Mouse (Mus musculus): ENCODE measurements around the gene Parva. TPM values are rescaled to one million over a fixed set of nuclear protein-coding genes. Genes with fewer than 3 reads are reported as not detected.

Gene Parva
- total RNA-seq (2014; rRNA removed) (13.9 and 17.6 TPM in 2 replicates), polyA plus RNA-seq (2015; fragmentation: Nextera tagmentation; extraction: Ambion mirVana) (12.0 and 19.1 TPM in 2 replicates)

GRCm38 (mm10) chr7:112427357-112428157, at the start of gene Parva:
Gene Parva, plus strand, starts transcription at chr7:112427505.
- no peaks in the 10 kb centered on the region for H3K9me3 ChIP-seq (ENCODE audit: low read length)
- WGBS: 3% methylated on average over 49 of the region's 49 CpGs
- peak within 1 kb of the TSS; percentile 52 for H3K4me3 ChIP-seq (ENCODE audit: low read depth, low read length)
- H3K9ac ChIP-seq: peak within 1 kb of the TSS; percentile 61
- TF ChIP-seq CTCF (IDR thresholded peaks at IDR 0.05; ENCODE audit: low read depth): no peak
- no peaks in the 10 kb centered on the region for H3K27me3 ChIP-seq (ENCODE audit: insufficient read depth, low read length)
- peak within 1 kb of the TSS; percentile 66 for H3K27ac ChIP-seq (ENCODE audit: low read depth, low read length)
- peak; percentile 89 for ATAC-seq
- H3K4me2 ChIP-seq (ENCODE audit: low read depth): peak within 1 kb of the TSS; percentile 92
- no peaks in the 10 kb centered on the region for H3K4me1 ChIP-seq (ENCODE audit: insufficient read depth)
- DNase-seq: peak; percentile 66
- H3K36me3 ChIP-seq (ENCODE audit: insufficient read depth): no peaks in the 10 kb centered on the region

- Histone ChIP-seq H3K4me3 (ENCODE audit: low read depth, low read length) (no peak overlapping the region), H3K27ac (ENCODE audit: low read depth, low read length) (no peak overlapping the region), H3K9me3 (ENCODE audit: low read length) (no peaks in the 10 kb centered on the region), H3K9ac (no peak overlapping the region), H3K4me2 (ENCODE audit: low read depth) (no peak overlapping the region), H3K36me3 (ENCODE audit: insufficient read depth) (no peaks in the 10 kb centered on the region), H3K4me1 (ENCODE audit: insufficient read depth) (no peaks in the 10 kb centered on the region), H3K27me3 (ENCODE audit: insufficient read depth, low read length) (no peaks in the 10 kb centered on the region)
- no peak for ATAC-seq
- TF ChIP-seq CTCF (IDR thresholded peaks at IDR 0.05; ENCODE audit: low read depth): no peak
- 86% methylated on average over 5 of the region's 5 CpGs for WGBS
- DNase-seq: no peak
Observed at GRCm38 (mm10) chr7:112378056-112378455, 49.2 kb upstream of the Parva start.

GRCm38 (mm10) chr7:112378476-112378875, 48.8 kb upstream of the Parva start:
- Histone ChIP-seq H3K4me3 (ENCODE audit: low read depth, low read length) (no peak overlapping the region), H3K27ac (ENCODE audit: low read depth, low read length) (no peak overlapping the region), H3K4me2 (ENCODE audit: low read depth) (no peak overlapping the region), H3K36me3 (ENCODE audit: insufficient read depth) (no peaks in the 10 kb centered on the region), H3K27me3 (ENCODE audit: insufficient read depth, low read length) (no peaks in the 10 kb centered on the region), H3K9ac (no peak overlapping the region), H3K4me1 (ENCODE audit: insufficient read depth) (no peaks in the 10 kb centered on the region), H3K9me3 (ENCODE audit: low read length) (no peaks in the 10 kb centered on the region)
- WGBS: 71% methylated on average over 5 of the region's 5 CpGs
- DNase-seq: no peak
- TF ChIP-seq CTCF (IDR thresholded peaks at IDR 0.05; ENCODE audit: low read depth): no peak
- no peak for ATAC-seq

- Histone ChIP-seq H3K4me2 (ENCODE audit: low read depth) (no peak overlapping the region), H3K9ac (no peak overlapping the region), H3K27me3 (ENCODE audit: insufficient read depth, low read length) (no peaks in the 10 kb centered on the region), H3K9me3 (ENCODE audit: low read length) (no peaks in the 10 kb centered on the region), H3K4me3 (ENCODE audit: low read depth, low read length) (no peak overlapping the region), H3K36me3 (ENCODE audit: insufficient read depth) (no peaks in the 10 kb centered on the region), H3K4me1 (ENCODE audit: insufficient read depth) (peaks cover 17% of the 10 kb centered on the region; the same call in 1 of the 2 replicates), H3K27ac (ENCODE audit: low read depth, low read length) (no peak overlapping the region)
- no peak for TF ChIP-seq CTCF (IDR thresholded peaks at IDR 0.05; ENCODE audit: low read depth)
- WGBS: 68% methylated on average over 5 of the region's 5 CpGs
- DNase-seq (no peak), ATAC-seq (no peak)
Observed at GRCm38 (mm10) chr7:112386521-112386920, 40.8 kb upstream of the Parva start.

- 91% methylated on average over 5 of the region's 5 CpGs for WGBS
- ATAC-seq (no peak), DNase-seq (no peak)
- Histone ChIP-seq H3K36me3 (ENCODE audit: insufficient read depth) (no peaks in the 10 kb centered on the region), H3K9me3 (ENCODE audit: low read length) (no peaks in the 10 kb centered on the region), H3K9ac (no peak overlapping the region), H3K4me2 (ENCODE audit: low read depth) (no peak overlapping the region), H3K27me3 (ENCODE audit: insufficient read depth, low read length) (no peaks in the 10 kb centered on the region), H3K4me1 (ENCODE audit: insufficient read depth) (peaks cover 21% of the 10 kb centered on the region; the same call in 1 of the 2 replicates), H3K27ac (ENCODE audit: low read depth, low read length) (no peak overlapping the region), H3K4me3 (ENCODE audit: low read depth, low read length) (no peak overlapping the region)
- TF ChIP-seq CTCF (IDR thresholded peaks at IDR 0.05; ENCODE audit: low read depth): no peak
Observed at GRCm38 (mm10) chr7:112387876-112388275, 39.4 kb upstream of the Parva start.

- Histone ChIP-seq H3K9ac (no peak overlapping the region), H3K4me2 (ENCODE audit: low read depth) (no peak overlapping the region), H3K4me1 (ENCODE audit: insufficient read depth) (peaks cover 21% of the 10 kb centered on the region; the same call in 1 of the 2 replicates), H3K36me3 (ENCODE audit: insufficient read depth) (no peaks in the 10 kb centered on the region), H3K27ac (ENCODE audit: low read depth, low read length) (no peak overlapping the region), H3K4me3 (ENCODE audit: low read depth, low read length) (no peak overlapping the region), H3K9me3 (ENCODE audit: low read length) (no peaks in the 10 kb centered on the region), H3K27me3 (ENCODE audit: insufficient read depth, low read length) (no peaks in the 10 kb centered on the region)
- no peak for TF ChIP-seq CTCF (IDR thresholded peaks at IDR 0.05; ENCODE audit: low read depth)
- WGBS: 89% methylated on average over 5 of the region's 5 CpGs
- ATAC-seq (no peak), DNase-seq (no peak)
Observed at GRCm38 (mm10) chr7:112388363-112388875, 38.9 kb upstream of the Parva start.

- 33% methylated on average over 6 of the region's 6 CpGs for WGBS
- no peaks in the 10 kb centered on the region for H3K27me3 ChIP-seq (ENCODE audit: insufficient read depth, low read length)
- no peak overlapping the region for H3K27ac ChIP-seq (ENCODE audit: low read depth, low read length)
- ATAC-seq (peak; percentile 79), DNase-seq (peak; percentile 26)
- H3K9ac ChIP-seq: no peak overlapping the region
- no peak for TF ChIP-seq CTCF (IDR thresholded peaks at IDR 0.05; ENCODE audit: low read depth)
- no peak overlapping the region for H3K4me3 ChIP-seq (ENCODE audit: low read depth, low read length)
- no peaks in the 10 kb centered on the region for H3K9me3 ChIP-seq (ENCODE audit: low read length)
- H3K36me3 ChIP-seq (ENCODE audit: insufficient read depth): no peaks in the 10 kb centered on the region
- H3K4me2 ChIP-seq (ENCODE audit: low read depth): no peak overlapping the region
- H3K4me1 ChIP-seq (ENCODE audit: insufficient read depth): peaks cover 21% of the 10 kb centered on the region; the same call in 1 of the 2 replicates
Observed at GRCm38 (mm10) chr7:112389611-112390251, 37.6 kb upstream of the Parva start.

Measured in forebrain, postnatal 0 days (tissue).